Mouse (Mus musculus) retina, postnatal 1 day (tissue): ENCODE data around the gene Slc6a2.

Experiments used
- DNase-seq: peaks from one replicate; pipeline ENCODE4 v3.0.0-alpha.2; 2012

Slc6a2 gene

DNA sequence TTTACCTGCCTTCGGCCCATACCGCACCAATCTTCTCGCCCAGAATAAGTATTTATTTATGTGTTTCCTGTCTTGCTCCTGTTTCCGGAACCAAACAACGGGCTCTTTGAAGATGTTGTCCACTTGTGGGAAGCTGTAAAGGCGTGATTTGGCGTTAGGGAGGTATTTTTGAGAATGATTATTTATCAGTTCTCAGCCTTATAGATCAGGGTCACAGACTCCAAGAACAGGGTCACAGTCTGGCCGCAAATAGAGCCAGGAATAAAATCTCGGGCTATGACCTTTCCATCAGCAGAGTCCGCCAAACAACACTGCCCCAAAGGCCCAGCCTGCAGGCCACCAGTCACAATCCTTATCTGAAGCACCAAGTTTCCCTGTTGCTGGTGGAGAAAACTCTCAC is at the start of gene Slc6a2:
TSS of gene Slc6a2 (plus strand) at position 301 of the 400 bp plus-strand sequence.
- no peak for DNase-seq

DNA sequence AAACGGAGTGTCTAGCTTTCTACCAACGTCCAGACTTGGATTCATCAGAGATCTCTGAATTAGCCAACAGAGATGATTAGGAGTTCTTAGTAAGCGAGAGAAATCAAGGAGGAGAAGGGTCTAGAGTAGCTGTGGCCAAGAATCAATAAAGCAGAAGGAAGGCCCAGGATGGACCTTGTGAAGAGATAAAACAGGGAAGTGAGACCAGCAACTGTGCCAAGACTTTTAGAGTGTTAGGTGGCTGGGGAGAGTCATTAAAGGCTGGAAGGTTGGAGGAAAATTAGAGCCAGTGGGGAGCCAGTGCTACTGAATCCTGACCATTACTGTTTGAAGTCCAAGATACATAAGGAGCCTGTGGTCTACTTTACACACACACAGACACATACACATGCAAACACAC is 48.4 kb upstream of the Slc6a2 start:
- DNase-seq: no peak

DNA sequence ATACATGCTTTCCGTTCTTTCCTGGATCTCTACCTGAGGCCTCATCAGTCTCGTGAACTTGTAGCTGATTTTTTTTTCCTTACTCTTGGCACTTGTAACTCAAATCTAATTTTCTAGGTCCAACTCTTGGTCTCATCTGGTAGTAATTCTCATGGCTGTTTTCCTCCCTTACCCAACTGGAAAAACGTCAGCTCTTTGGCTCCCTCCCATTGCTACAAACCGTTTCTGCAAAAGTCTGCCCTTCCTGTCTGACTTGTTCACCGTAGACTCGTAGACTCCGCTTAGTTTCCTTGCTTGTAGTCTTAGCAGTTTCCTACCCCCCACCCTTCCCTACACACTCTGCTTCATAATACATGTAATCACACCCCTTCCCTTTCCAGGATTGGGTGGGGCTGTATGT is 46.5 kb upstream of the Slc6a2 start:
- DNase-seq: no peak

DNA sequence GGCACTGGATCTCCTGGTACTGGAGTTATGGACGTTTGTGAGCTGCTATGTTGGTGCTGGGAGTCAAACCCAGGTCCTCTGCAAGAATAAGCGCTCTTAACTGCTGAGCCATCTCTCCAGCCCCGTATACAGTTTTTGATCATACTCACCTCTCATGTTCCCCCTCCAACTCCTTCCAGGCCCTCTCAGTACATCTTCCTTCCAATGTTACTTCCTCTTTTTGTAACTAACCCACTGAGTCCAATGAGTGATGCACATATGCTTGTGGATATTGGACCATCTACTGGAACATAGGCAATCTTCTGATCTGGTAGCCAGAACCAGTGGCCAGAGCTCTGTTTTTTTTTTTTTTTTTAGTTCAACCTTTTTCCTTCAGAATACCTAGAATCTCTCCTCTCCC is 43.8 kb upstream of the Slc6a2 start:
- no peak for DNase-seq

DNA sequence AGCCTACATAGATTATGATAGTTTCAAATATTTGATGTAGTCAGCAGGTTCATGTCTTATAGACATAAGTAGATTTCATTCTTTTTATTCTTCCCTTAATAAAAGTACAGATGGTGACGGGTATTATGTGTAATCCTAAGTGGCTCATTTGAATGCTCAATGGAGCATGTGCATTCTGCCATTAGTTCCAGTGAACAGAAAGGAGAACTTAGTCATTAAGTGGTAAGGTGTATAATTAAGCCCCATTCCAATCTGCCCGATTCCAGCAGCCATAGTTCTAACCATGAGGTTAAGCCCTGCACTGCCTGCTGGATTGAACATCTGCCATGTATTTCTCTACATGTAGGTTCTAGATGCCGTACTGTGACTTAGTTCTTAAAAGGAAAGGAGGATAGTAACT is 38.1 kb upstream of the Slc6a2 start:
- peak; percentile 76 for DNase-seq

DNA sequence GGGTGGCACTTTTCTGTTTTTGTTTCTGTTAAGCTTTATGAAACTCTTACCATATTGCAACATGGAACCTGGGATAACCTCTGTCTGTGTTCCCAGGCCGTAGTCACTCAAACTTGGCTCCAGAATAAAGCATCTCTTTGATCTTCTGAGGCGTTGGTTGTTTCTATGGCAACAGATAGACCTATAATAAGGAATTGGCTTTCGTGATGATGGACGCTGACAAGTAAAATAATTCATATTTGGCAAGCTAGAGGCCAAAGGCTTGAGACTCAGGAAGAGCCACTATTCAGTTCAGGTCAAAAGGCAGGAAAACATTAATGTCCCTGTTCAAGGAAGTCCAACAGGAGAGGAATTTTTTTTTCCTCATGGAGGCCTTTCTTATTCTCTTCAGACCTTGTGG is 30.9 kb upstream of the Slc6a2 start:
- no peak for DNase-seq

DNA sequence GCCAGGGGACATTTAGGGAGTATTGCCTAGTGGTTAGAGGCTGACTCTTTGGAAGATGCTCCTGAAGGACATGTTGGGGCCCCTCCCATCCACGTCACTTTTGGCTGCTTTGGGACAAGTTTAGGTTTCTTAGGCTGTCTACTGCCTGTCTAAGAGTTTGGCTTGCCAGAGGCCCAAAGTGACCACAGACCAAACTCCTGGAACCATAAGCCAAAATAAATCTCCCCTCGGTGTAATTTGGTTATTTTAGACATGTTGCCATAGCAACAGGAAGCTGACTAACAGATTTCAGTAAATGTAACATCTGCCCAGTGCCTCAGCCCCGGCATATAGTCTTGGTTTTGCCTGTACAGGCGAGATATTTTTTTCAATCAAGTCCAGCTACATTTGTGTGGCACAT is 21.8 kb upstream of the Slc6a2 start:
- no peak for DNase-seq

DNA sequence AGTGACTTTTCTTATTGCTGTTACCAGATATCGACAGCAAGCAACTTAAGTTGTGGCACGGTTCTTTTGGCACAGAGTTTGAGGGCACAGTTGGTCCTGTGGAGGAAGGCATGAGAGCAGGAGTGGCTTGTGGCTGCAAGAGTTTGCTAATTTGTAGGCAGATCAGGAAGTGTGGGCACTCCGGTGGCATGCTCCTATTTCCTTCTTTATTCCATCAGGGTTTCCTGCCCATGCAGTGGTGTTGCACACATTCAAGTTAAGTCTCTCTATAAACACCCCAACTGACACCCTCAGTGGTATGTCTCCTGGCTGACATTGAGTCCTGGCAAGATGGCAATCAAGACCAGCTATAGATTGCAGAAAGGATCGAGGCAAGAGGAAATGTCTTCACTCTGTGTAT is 10.8 kb upstream of the Slc6a2 start:
- DNase-seq: no peak

DNA sequence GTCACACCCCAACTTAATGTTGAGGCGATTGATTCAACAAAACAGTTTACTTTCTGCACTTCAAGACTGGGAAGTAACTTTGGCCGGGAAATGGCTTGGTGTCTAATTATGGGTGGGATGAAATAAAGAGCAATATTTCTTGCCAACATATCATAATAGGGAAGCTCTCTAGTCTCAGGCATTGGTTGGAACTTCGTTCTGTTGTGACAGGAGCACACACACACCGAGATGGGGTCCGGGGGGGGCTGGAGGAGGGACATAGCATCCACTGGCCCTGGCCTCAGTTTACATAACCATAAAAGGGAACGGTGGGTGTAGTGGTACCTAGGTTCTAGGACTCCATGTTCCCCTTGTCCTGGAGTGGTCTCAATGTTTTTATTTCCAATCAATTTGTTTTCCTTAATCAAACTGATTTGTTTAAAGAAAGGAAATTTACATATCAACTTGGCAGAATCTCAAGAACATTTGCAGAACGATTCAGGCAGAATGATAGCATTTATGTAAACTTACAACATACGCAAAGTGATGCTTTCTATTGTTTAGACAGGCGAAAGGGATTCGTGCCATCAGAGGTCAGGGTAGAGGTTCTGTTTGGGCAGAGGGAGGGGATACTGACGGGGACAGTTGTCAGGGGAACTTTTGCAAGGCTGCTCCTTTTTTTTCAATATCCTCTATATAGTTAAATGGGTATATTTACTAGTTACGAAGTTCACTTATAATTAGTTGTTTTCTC is 9.1 kb upstream of the Slc6a2 start:
- no peak for DNase-seq

DNA sequence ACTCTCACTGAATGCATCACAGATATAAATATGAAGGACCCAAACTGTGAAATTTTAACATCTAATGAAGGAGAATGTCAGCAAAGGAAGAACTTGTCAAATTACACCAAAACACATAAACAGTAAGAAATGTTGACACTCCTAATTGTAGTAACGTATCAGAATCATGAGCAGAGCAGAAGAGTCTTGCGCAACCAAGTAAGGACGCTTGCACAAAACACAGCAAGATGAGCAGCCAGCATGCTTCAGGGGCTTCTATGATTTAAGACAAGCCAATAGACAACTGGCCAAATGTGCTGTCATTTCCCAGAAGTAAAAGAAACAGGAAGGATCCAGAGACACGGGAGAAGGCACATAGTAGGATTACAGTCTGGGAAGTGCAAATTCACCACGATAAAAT is 5.8 kb upstream of the Slc6a2 start:
- DNase-seq: no peak

DNA sequence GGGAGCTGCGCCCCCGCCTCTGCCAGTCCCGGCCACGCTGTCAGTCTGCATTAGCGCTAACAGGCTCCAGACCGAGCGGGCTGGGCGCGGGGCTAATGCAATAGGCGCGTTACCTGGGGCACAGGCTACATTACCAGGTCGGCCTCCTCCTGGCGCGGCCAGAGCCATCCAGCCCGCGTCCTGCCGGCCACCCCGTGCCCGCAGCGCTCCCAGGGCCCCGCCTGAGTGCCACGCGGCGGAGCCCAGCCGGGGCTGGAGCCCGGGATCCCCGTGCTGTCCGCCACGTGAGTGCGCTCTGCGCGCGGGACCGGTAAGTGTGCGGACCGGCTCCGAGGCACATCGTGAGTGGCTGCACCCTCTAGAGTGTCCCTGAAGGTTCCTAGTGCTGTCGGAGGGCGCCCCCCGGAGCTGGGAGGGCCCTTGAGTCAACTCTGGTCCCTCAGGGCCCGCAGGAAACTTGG is 602 bp downstream of the Slc6a2 start:
- peak; percentile 61 for DNase-seq

DNA sequence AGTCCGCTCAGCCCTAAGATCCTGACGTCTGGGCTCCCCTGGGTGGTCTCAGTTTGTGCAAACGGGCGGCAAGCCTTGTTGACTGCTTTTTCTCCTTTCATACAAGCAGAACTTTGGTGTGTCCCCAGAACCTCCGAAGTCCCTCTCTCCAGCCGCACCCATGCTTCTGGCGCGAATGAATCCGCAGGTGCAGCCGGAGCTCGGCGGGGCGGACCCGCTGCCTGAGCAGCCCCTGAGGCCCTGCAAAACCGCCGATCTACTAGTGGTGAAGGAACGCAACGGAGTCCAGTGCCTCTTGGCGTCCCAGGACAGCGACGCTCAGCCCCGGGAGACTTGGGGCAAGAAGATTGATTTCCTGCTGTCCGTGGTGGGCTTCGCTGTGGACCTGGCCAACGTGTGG is 1.2 kb downstream of the Slc6a2 start:
- peak; percentile 8 for DNase-seq

DNA sequence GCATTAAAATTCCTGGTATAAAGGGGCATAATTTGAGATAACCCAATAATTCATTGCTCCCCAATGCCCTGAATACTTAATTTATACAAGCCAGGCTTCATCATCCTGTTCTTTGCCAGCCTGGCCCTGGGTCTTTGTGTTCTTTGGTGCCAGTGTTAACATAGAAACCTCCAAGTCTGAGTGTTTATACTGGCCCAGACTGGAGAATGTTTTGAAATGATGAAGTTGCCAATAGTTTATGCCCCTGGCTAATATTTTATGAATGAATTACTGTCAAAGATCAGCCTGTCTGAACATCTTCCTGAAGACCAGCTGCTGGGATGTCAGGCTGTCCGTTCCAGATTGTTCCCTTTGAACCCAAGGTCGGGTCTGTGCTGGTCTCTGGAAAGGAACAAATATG is 4.7 kb downstream of the Slc6a2 start:
- DNase-seq: no peak

DNA sequence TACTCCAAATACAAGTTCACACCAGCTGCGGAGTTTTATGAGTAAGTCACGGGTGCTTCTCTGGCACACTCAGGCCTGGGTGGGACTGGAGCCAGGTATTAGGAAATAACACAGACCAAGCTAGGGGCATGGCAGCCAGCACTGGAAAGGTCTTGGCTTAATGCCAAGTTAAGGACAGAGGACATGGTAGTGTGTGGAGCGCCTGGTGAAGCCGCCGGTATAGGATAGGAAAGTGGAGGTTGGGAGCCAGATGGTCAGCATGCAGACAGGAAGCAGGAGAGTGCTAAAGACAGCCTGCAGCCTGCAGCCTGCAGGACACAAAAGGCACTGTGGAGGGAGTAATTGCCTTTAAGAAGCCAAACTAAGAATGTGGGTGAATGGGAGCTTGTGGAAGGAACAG is 13.1 kb downstream of the Slc6a2 start:
- DNase-seq: no peak

DNA sequence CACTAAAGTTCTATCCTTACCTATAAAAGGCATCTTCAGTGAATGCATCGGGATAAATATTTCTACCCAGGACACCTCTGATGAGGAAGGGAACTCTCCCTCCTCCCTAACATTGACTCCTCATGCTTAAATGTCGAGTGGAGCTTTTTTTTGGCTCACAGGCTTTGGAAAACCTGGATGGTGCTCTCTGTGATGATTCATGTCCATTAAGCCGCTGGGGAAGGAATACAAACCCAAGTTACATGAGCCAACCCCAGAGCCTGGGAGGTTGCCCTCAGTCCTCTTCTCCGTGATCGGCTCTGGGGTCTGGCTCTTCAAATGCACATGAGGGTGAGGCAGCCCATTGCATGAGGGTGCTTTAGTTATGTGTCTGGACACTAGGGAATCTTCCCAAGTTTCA is 16.8 kb downstream of the Slc6a2 start:
- no peak for DNase-seq

DNA sequence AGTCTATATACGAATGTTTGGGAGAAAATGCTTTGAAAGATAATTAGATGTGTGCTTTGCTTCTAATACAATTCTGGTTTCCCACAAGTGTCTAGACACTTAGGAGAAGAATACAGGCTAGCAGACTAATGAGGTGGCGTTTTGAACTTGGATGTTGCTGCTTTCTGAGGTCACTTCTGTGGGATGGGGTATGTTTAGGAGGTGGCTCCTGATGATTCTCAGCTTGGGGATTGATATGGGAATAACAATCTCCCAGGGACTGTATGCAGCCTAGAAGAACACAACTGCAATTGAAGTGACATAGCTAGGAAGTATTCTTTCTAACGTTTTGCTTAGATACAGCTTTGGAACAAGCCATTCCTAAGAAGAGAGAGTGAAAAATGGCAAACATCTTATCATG is 22.6 kb downstream of the Slc6a2 start:
- DNase-seq: no peak

DNA sequence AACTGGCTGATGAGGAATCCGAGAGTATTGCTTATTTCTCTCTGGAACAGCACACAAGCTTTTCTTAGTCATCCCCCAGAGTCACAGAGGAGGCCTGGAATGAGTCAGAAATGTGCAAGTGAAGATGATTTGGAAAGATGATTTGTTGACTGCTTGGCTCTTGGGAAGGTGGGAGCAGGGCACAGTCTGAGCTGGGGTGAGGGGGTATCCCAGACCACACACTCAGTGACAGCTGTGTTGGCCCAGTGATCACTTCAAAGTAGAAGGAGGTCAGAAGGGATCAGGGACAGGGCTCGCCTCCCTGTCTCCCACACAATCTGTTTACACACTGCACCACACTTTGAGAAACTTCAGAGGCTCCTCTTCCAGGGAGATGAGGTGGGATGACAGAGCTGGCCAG is 24.5 kb downstream of the Slc6a2 start:
- no peak for DNase-seq

DNA sequence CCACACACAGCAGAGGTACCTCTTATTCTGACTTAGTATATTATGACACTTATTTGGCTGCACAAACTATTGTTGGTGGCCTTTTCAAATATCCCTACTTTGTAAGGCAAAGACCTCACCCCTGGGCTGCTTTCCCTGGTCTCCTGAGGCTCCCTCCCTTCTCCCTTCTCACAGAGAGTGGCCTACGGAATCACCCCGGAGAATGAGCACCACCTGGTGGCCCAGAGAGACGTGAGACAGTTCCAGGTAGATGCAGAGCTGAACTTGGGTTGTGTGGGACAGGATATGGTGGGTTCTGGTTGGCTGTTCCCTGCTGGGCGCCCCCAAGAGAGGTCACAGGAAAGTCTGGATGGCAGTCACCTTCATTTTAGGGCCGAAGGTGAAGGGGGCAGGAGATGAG is 37.0 kb downstream of the Slc6a2 start:
- DNase-seq: peak; percentile 53

DNA sequence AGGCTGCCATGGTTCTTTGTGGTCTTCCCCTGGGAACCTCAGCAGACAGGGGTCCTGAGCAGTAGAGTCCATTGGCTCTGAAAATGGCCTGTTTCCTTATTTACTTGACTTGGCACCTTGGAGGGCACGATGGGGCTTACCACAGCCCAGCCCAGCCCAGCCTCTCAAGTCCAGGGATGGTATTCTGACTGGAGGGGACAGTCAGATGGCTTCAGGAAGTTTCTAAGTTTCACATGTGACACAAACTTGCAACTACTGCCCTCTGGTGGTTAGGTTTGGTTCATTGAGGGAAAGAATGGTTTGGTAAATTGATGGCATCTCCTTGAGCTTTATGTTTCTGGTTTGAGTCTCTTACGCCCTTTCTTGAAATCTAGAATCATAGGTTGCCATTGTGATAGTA is 38.7 kb downstream of the Slc6a2 start:
- DNase-seq: peak; percentile 85

DNA sequence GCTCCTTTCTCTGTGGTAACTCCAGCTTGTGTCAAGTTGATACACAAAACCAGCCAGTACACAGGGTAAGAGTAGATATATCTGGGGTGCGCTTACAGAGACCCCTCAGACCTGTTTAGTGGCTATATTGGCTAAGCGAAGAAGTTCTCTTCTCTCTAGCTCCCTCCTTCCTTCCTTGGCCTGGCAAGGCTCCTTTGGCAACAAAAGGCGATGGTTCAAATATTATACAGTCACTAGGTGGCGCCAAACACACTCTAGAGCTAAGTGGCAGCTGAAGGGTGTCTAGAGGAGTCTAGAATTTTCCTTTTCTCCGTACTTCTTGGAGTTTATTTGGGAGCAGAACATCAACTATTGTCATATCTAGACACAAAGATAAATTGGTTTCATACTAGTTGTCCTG is 50.4 kb downstream of the Slc6a2 start:
- peak; percentile 75 for DNase-seq

DNA sequence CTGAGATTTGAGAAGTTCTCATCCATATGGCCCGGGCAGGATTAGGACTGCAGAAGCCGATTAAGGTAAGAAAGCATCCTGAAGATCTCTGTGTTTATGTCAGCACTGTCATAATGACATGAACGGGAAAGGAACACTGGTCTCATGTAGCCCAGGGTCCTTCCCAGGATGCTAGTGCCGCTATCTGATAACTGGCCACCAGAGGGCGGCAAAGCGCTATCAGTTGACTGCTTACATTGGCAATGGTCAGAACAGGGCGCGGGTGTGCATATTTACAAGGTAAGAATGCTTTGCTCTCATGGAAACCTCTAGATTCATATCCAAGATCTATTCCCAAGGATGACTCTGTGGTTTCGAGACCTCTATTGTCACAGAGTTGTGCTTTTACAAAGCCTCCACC is 51.6 kb downstream of the Slc6a2 start:
- DNase-seq: peak; percentile 88

DNA sequence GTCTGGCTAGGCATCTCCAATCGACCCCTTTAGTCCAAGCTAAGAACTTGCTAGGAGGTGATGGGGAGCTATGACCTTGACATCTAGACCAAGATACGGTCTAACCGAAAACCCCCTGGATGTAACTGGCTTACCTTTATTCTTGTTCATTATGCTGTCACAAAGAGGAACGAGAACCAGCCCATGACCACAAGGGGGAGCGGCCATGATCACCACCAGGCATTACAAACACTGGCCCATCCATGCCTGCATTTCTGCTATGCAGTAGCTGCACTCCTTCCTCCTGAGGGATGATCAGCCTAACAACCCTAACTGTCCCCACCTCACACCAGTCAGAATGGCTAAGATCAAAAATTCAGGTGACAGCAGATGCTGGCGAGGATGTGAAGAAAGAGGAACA is 52.3 kb downstream of the Slc6a2 start:
- no peak for DNase-seq

DNA sequence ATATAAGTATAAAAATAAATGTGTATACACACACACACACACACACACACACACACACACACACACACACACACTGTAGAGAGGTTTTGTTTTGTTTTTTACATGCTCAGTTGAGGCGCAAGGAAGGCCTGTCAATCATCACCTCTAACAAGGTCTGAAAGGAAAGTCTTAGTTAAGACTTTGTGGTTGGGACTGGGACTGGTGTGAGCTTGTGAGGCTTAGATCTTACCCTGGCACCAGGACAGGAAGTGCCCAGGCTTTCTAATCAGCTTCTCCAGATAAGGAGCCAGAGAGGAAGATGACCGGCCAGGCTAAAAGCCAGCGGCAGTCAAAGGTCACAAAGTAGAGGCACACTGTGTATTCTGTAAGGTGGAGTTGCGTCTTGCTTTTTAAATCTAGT is 54.4 kb downstream of the Slc6a2 start:
- DNase-seq: no peak

DNA sequence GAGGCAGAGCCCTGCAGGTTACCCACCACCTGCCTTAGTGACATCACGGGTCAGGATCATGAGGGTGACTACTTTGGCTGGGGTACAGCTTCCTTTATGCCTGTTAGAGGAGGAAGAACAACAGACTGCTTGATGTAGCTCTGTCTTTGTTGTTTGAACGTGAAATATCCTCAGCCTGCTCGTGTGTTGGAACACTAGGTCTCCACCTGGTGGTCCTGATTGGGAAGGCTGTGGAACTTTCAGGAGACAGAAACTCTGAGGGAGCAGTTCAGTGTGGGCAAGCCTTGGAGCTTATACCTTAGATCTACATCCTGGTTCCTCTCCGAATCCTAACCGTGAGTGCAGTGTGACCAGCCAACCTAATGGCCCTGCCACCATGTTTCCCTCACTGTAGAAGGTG is 61.9 kb downstream of the Slc6a2 start:
- DNase-seq: no peak

DNA sequence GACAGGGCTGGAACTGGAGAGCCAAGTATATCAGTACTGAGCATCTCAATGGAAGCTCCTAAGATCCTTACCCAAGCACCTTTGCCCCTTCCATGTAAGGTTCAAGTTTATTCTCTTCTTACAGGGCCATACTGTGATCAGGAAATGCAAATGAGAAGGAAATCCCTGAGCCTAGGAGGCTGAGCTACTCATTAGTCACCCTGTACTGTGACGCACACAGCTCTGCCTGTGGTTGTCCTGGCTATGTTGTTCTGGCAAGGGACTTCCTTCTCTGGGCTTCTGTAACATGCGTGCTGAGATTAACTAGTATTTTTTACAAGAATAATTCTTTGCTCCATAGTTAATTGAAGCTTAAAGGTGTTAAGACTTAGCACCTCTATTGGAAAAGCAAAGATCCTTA is 70.8 kb downstream of the Slc6a2 start:
- DNase-seq: no peak

DNA sequence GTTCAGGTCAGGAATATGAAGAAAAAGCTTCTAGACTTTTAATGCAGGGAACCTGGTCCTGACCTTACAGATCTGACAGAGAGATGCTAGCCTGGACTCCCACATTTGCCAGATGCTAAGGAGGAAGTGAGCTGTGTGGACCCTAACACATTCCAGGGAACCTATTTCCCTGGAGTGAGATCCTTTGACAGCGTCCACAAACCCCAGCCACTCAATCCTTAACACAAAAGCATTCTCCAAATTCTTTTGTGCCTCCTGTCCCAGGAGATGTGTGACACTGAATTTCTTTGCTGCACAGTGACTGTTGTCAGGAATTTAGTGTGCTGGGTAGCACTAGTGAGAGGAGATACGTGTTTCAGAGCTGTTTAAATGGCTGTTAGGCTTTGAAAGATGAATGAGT is 79.0 kb downstream of the Slc6a2 start:
- DNase-seq: no peak
